Mouse (Mus musculus) heart, embryonic 15.5 days (tissue): ENCODE results near the gene Ptgr2. TPM values are rescaled to one million over a fixed set of nuclear protein-coding genes. Genes with fewer than 3 reads are reported as not detected.
"Not testable (repeated sequence)": the region's sequence is repeated elsewhere in the genome, so short reads cannot be mapped to it uniquely, and the experiment has no call there.

Source experiments
- ATAC-seq: fragments of 200-750 bp; cut with Nextera tagmentation; replicated peaks from 2 replicates; pipeline ENCODE4 v1.8.0; 2017; ENCODE audit warnings: low read depth, moderate TSS enrichment; ENCODE audit not compliant: insufficient number of reproducible peaks, insufficient read depth, low FRiP score
- H3K27ac ChIP-seq: fragments of 300-500 bp; sonication (generic); 2 replicates; pipeline ENCODE4 v1.5.1; 2015; ENCODE audit warnings: mild to moderate bottlenecking, inconsistent platforms
- H3K27me3 ChIP-seq: fragments of 300-500 bp; sonication (generic); 2 replicates; pipeline ENCODE4 v1.6.1; 2015; ENCODE audit warnings: inconsistent platforms
- H3K36me3 ChIP-seq: fragments of 300-500 bp; sonication (generic); 2 replicates; pipeline ENCODE4 v1.6.1; 2015; ENCODE audit warnings: mild to moderate bottlenecking, inconsistent platforms
- H3K4me1 ChIP-seq: fragments of 300-500 bp; sonication (generic); replicated peaks from 2 replicates; pipeline ENCODE4 v1.6.1; 2015; ENCODE audit warnings: inconsistent platforms
- H3K4me2 ChIP-seq: fragments of 300-500 bp; sonication (generic); 2 replicates; pipeline ENCODE4 v1.6.1; 2015; ENCODE audit warnings: inconsistent platforms, mild to moderate bottlenecking, moderate library complexity
- H3K4me3 ChIP-seq: fragments of 300-500 bp; sonication (generic); 2 replicates; pipeline ENCODE4 v1.5.1; 2015; ENCODE audit warnings: mild to moderate bottlenecking, inconsistent platforms
- H3K9ac ChIP-seq: fragments of 300-500 bp; sonication (generic); 2 replicates; pipeline ENCODE4 v1.6.1; 2015; ENCODE audit warnings: mild to moderate bottlenecking, inconsistent platforms
- H3K9me3 ChIP-seq: fragments of 300-500 bp; sonication (generic); replicated peaks from 2 replicates; pipeline ENCODE4 v1.6.1; 2016; ENCODE audit warnings: inconsistent platforms
- WGBS: fragments of 180-500 bp; shearing (Covaris S2); methylation state at CpG from one replicate; pipeline ENCODE4 v1.1.7; 2015; ENCODE audit warnings: mixed read lengths; 5-methylcytosine and 5-hydroxymethylcytosine counted together
- polyA plus RNA-seq: library from polyadenylated mRNA; unstranded; fragments of >200 nt; fragmentation: Nextera tagmentation; extraction: Ambion mirVana; gene quantifications from 2 replicates; pipeline ENCODE4 v1.2.1, GENCODE M21; 2015

Ptgr2 gene
- polyA plus RNA-seq, 1 experiment from 2014 or later, result 89.7 TPM

- peaks cover 9% of the 10 kb centered on the region for H3K4me1 ChIP-seq
- H3K9ac ChIP-seq, result no peak overlapping the region
- peaks cover 38% of the 10 kb centered on the region for H3K36me3 ChIP-seq
- no peaks in the 10 kb centered on the region for H3K9me3 ChIP-seq
- no peak overlapping the region for H3K4me3 ChIP-seq
- H3K27me3 ChIP-seq, result no peaks in the 10 kb centered on the region
- H3K27ac ChIP-seq, result no peak overlapping the region
- no peak for ATAC-seq
- H3K4me2 ChIP-seq, result no peak overlapping the region
- 77% methylated on average over 4 of the region's 5 CpGs for WGBS
Observed at GRCm38 (mm10) chr12:84311306-84311705, 26.3 kb downstream of the Ptgr2 start.

- Histone ChIP-seq H3K4me3 (peak overlapping the region; percentile 98), H3K4me1 (peaks cover 20% of the 10 kb centered on the region)
- WGBS, result 25% methylated on average over 7 of the region's 7 CpGs
Observed at GRCm38 (mm10) chr12:84316006-84316405, 31.0 kb downstream of the Ptgr2 start.

GRCm38 (mm10) chr12:84316721-84317621 is 31.9 kb downstream of the Ptgr2 start, which contains the start of gene Zfp410:
TSS of gene Zfp410 (plus strand) at chr12:84316852.
- WGBS, result under 1% methylated on average over 77 of the region's 77 CpGs
- peak; percentile 93 for ATAC-seq
- H3K27me3 ChIP-seq, result no peaks in the 10 kb centered on the region

More at GRCm38 (mm10) chr12:84316006-84316405, 31.0 kb downstream of the Ptgr2 start:
- no peaks in the 10 kb centered on the region for H3K27me3 ChIP-seq
- no peak for ATAC-seq
- H3K4me2 ChIP-seq, result peak overlapping the region; percentile 84
- no peaks in the 10 kb centered on the region for H3K9me3 ChIP-seq
- H3K36me3 ChIP-seq, result peaks cover 12% of the 10 kb centered on the region; the same call in 1 of the 2 replicates
- H3K9ac ChIP-seq, result peak overlapping the region; percentile 98
- H3K27ac ChIP-seq, result peak overlapping the region; percentile 99

GRCm38 (mm10) chr12:84327111-84327512 is 42.1 kb downstream of the Ptgr2 start:
- Histone ChIP-seq H3K4me2 (no peak overlapping the region), H3K27me3 (no peaks in the 10 kb centered on the region), H3K36me3 (peaks cover 52% of the 10 kb centered on the region), H3K9me3 (no peaks in the 10 kb centered on the region), H3K4me1 (peaks cover 16% of the 10 kb centered on the region), H3K9ac (no peak overlapping the region), H3K4me3 (no peak overlapping the region), H3K27ac (peak overlapping the region; percentile 74)
- ATAC-seq, result peak; percentile 84
- WGBS, result 25% methylated on average over 4 of the region's 4 CpGs

More at GRCm38 (mm10) chr12:84316721-84317621, 31.9 kb downstream of the Ptgr2 start, which contains the start of gene Zfp410:
- peak within 1 kb of the TSS; percentile 98 for H3K4me3 ChIP-seq
- H3K27ac ChIP-seq, result peak within 1 kb of the TSS; percentile 99
- H3K9ac ChIP-seq, result peak within 1 kb of the TSS; percentile 98
- peaks cover 23% of the 10 kb centered on the region for H3K4me1 ChIP-seq
- peaks cover 12% of the 10 kb centered on the region; the same call in 1 of the 2 replicates for H3K36me3 ChIP-seq
- H3K9me3 ChIP-seq, result no peaks in the 10 kb centered on the region
- peak within 1 kb of the TSS; percentile 84 for H3K4me2 ChIP-seq

- no peak overlapping the region for H3K9ac ChIP-seq
- peaks cover 82% of the 10 kb centered on the region for H3K36me3 ChIP-seq
- ATAC-seq, result no peak
Observed at GRCm38 (mm10) chr12:84336963-84337625, 52.1 kb downstream of the Ptgr2 start.

GRCm38 (mm10) chr12:84347192-84347591 is 62.2 kb downstream of the Ptgr2 start:
- H3K36me3 ChIP-seq, result peaks cover 39% of the 10 kb centered on the region
- ATAC-seq, result no peak

More at GRCm38 (mm10) chr12:84336963-84337625, 52.1 kb downstream of the Ptgr2 start:
- H3K27me3 ChIP-seq, result no peaks in the 10 kb centered on the region
- H3K4me3 ChIP-seq, result no peak overlapping the region
- H3K27ac ChIP-seq, result no peak overlapping the region
- no peak overlapping the region for H3K4me2 ChIP-seq
- no peaks in the 10 kb centered on the region for H3K4me1 ChIP-seq
- H3K9me3 ChIP-seq, result no peaks in the 10 kb centered on the region
- WGBS, result 86% methylated on average over 11 of the region's 11 CpGs

GRCm38 (mm10) chr12:84358699-84359098 is 73.7 kb downstream of the Ptgr2 start:
- not testable (repeated sequence) for H3K4me3 ChIP-seq, H3K9me3 ChIP-seq, H3K36me3 ChIP-seq, H3K27me3 ChIP-seq, ATAC-seq, H3K9ac ChIP-seq, H3K4me2 ChIP-seq, H3K27ac ChIP-seq
- peaks cover 21% of the 10 kb centered on the region for H3K4me1 ChIP-seq
- WGBS, result 73% methylated on average over 2 of the region's 2 CpGs

More at GRCm38 (mm10) chr12:84347192-84347591, 62.2 kb downstream of the Ptgr2 start:
- Histone ChIP-seq H3K4me2 (no peak overlapping the region), H3K9me3 (no peaks in the 10 kb centered on the region), H3K27me3 (no peaks in the 10 kb centered on the region), H3K4me1 (no peaks in the 10 kb centered on the region), H3K9ac (no peak overlapping the region), H3K4me3 (no peak overlapping the region), H3K27ac (no peak overlapping the region)
- WGBS, result 53% methylated on average over 2 of the region's 2 CpGs

- peak; percentile 96 for ATAC-seq
- Histone ChIP-seq H3K4me2 (peak within 1 kb of the TSS; percentile 76), H3K4me3 (peak within 1 kb of the TSS; percentile 75), H3K36me3 (peaks cover 7% of the 10 kb centered on the region), H3K9ac (peak within 1 kb of the TSS; percentile 80), H3K27ac (peak within 1 kb of the TSS; percentile 68), H3K27me3 (no peaks in the 10 kb centered on the region), H3K4me1 (peaks cover 30% of the 10 kb centered on the region), H3K9me3 (no peaks in the 10 kb centered on the region)
- under 1% methylated on average over 51 of the region's 51 CpGs for WGBS
Observed at GRCm38 (mm10) chr12:84361555-84362489, 76.8 kb downstream of the Ptgr2 start, which contains the start of the genes Coq6 and Fam161b. TSS of gene Coq6 (plus strand) at chr12:84361657. TSS of gene Fam161b (minus strand) at chr12:84361833.

GRCm38 (mm10) chr12:84362872-84363271 is 77.8 kb downstream of the Ptgr2 start:
- 41% methylated on average over 2 of the region's 2 CpGs for WGBS
- H3K36me3 ChIP-seq, result peaks cover 12% of the 10 kb centered on the region
- no peak overlapping the region for H3K27ac ChIP-seq
- H3K4me3 ChIP-seq, result peak overlapping the region; percentile 75
- no peak for ATAC-seq
- H3K9ac ChIP-seq, result no peak overlapping the region
- H3K27me3 ChIP-seq, result no peaks in the 10 kb centered on the region
- peak overlapping the region; percentile 76 for H3K4me2 ChIP-seq
- H3K4me1 ChIP-seq, result peaks cover 30% of the 10 kb centered on the region
- no peaks in the 10 kb centered on the region for H3K9me3 ChIP-seq

GRCm38 (mm10) chr12:84364291-84364690 is 79.3 kb downstream of the Ptgr2 start:
- Histone ChIP-seq H3K4me2 (peak overlapping the region; percentile 16), H3K27ac (peak overlapping the region; percentile 11; the same call in 1 of the 2 replicates), H3K4me3 (no peak overlapping the region), H3K9me3 (no peaks in the 10 kb centered on the region), H3K4me1 (peaks cover 30% of the 10 kb centered on the region), H3K9ac (no peak overlapping the region), H3K27me3 (no peaks in the 10 kb centered on the region), H3K36me3 (peaks cover 26% of the 10 kb centered on the region)
- WGBS, result 67% methylated on average over 9 of the region's 9 CpGs
- ATAC-seq, result no peak
